Mouse (Mus musculus): ENCODE results near the gene Myh10.

The Myh10 gene

GRCm38 (mm10) chr11:68851644-68852485 is 160.5 kb downstream of the Myh10 start:
- in situ Hi-C loops (cut with MboI; ENCODE audit: unreplicated experiment in 2 of 2): no loop called here

DNA sequence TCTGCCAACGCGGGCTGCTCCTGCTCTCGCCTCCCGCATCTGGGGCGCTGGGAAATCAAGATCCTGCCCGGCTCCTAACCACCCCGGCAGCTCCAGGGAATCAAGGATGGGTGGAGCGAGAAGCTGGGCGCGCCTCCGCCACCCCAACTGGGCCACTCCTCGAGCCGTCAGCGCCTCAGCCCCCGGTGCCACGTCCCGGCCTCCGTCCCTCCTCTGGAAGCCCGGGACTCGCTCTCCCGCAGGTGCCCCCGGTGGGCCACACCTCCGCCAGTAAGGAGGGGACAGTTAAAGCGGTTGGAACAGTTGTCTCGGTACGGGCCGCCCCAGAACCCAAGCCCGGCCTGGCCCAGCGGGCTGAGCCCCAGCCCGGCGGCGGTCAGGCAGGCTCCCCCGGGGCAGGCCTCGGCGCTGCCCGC is 161.1 kb downstream of the Myh10 start:
- in situ Hi-C loops (cut with MboI; ENCODE audit: unreplicated experiment in 2 of 2): no loop called here

- in situ Hi-C loops (cut with MboI; ENCODE audit: unreplicated experiment in 2 of 2): no loop called here
Observed at GRCm38 (mm10) chr11:68852932-68853409, 161.6 kb downstream of the Myh10 start.

DNA sequence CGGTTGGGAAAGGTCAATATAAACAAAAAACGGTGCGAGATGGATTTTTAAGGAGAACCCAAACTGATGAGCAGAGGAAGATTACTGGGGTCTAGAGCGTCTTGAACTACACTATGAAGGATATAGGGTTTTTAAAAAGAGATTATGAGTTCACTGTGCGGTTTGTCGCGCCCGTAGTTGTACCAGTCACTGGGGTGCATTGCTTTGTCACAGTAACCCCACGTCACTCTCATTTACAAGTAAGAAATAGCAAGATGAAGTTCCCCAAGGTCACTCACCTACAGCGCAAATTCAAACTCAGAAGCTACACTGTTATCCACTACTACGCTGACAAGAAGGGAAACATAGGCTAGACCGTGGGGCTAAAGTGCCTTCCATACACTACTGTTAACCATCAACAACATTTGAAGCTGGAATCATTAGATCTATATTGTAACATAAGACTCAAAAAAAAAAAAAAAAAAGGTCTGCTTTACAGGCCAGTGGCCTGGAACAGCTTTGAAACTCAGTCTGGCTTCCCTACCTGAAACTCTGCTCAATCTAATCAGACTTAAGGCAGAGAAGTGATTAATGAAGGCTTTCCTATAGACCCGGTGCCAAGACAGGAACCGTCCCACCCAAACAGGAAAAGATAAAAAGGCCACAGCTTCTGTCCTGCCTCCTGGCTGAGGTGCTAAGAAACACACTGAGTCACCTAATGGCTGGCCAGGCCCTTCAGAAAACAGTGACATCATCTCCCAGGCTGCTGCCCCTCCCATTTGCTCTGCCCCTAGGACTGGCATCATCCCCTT is 162.4 kb downstream of the Myh10 start:
- in situ Hi-C loops (cut with MboI; ENCODE audit: unreplicated experiment in 2 of 2): no loop called here

GRCm38 (mm10) chr11:68854621-68855020 is 163.3 kb downstream of the Myh10 start:
- in situ Hi-C loops (cut with MboI; ENCODE audit: unreplicated experiment in 2 of 2): no loop called here

DNA sequence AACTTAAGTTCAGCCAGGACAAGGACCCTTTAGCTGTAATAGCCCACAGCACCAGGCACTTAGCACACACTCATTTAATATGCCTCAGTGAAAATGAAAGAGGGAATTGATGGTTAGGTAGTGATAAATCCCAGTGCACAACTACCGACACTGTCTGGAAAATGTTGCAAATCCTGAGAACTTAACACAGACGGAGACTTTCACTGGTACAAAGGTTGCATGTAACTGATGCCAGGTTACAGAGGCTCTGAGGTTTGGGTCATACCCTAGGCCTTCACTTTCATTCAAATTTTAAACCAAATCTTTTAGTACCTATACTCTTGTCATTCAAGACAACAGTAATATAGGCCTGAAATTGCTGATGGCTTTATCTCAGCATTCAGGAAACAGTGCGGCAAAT is 166.0 kb downstream of the Myh10 start:
- in situ Hi-C loops (cut with MboI; ENCODE audit: unreplicated experiment in 2 of 2): no loop called here

DNA sequence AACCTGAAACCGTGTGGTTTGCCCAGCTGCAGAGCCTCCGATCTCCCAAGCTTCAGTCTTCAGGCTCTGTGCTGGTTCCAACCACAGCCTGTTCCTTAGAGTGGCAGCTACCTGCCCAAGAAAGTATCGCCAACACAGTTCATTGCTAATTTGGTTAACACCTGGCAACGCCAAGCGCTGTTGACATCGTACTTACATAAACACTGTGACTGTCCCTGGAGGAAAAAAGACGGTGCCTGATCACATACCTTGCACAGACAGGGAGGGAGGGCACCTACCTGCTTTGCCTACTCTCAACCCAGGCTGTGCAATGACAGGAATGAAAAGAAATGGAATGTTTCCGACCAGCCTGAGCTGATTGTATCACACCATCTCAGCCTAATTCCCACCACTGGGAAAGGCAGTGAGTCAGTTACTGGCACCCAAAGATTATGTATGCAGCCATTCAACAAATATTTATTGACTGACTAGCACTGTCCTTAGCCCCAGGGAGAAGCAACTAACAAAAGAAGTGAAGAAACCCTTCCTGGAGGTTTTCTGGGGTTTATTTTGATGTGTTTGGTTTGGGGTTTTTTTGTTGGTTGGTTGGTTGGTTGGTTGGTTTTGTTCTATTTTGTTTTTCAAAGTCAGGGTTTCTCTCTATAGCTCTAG is 168.7 kb downstream of the Myh10 start:
- in situ Hi-C loops (cut with MboI; ENCODE audit: unreplicated experiment in 2 of 2): no loop called here

- in situ Hi-C loops (cut with MboI; ENCODE audit: unreplicated experiment in 2 of 2): no loop called here
Observed at GRCm38 (mm10) chr11:68862260-68862659, 170.9 kb downstream of the Myh10 start.

DNA sequence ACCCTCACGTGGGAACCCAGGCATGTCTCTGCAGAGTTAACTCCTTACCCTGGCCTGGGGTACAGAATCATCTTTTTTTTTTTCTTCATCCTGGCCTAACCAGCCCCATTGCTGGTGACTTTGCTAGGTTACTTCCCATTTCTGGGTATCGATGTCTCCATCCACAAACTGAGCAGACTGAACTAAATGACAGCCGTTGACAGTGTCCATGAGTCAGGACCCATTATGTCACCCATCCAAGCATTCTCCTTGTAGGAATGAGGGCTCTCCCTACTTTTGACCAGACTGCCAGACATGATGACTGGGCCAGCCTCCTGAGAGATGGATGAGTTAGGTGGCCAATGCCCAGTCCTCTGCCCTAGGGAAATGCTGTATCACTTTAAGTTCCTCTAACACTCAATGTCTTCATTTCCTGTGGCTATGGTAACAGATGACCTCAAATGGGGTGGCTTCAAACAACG is 172.3 kb downstream of the Myh10 start:
- in situ Hi-C loops (cut with MboI; ENCODE audit: unreplicated experiment in 2 of 2): no loop called here

- in situ Hi-C loops (cut with MboI; ENCODE audit: unreplicated experiment in 2 of 2): no loop called here
Observed at GRCm38 (mm10) chr11:68864544-68865189, 173.3 kb downstream of the Myh10 start.

Measured in v-Abl transformed pro-B cells (cell line).